Mouse (Mus musculus): ENCODE data around the gene Auts2. TPM values are rescaled to one million over a fixed set of nuclear protein-coding genes. Genes with fewer than 3 reads are reported as not detected.
A peak's percentile ranks its signal among the peaks of the same experiment; 100 is the strongest.

Auts2 gene
- total RNA-seq, 2 experiments from 2014 or later: 100 to 137 TPM

GRCm38 (mm10) chr5:131710735-131711473 lies 832.2 kb downstream of the Auts2 start:
- intact Hi-C loops (cut with DNase I): no loop called here
- DNase-seq (ENCODE audit: low spot score in 2 of 2): no peak

DNA sequence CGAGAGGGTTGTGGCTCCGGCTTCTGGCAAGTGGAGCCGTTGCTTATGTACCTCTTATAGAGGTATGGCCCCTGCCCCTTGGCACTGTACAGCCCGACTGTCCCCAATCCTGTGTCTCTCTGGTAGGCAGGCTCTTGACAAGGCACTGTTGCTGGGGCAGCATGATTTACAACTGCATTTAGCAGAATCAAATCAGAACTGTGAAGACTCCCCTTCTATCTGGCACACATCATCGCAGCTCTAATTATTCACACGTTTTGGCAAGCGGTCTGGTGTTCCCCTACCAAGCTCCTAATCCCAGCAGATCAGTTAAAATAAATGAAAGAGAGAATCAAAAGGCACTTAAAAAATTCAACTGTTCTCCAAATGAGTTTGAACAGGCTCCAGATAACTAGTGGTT lies 835.7 kb downstream of the Auts2 start:
- intact Hi-C loops (cut with DNase I): no loop called here
- DNase-seq (ENCODE audit: low spot score in 2 of 2): peak; percentile 17 to 25

DNA sequence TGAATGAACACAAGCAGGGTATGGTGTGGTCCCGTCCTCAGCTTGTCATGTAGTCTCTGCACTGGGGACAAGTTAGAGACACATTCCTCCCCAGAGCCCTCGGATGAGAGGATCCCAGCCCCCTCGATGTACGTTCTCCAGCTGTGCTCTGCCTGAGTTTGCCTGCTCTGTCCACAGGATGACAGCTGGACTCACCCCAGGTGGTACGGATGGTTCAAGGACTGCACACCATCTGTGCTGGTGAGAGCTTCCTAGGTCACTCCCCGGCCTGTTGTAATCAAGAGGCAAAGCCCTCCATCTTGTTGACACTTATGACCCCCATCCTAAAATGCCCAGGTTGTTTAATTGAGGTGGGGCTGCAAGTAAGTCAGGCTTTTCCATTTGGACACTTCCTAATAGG lies 839.4 kb downstream of the Auts2 start:
- intact Hi-C loops (cut with DNase I): loop anchor here (5.0 kb wide), 1 partner anchor 166 kb away; no protein-coding TSS in a partner anchor
- DNase-seq (ENCODE audit: low spot score in 2 of 2): no peak

DNA sequence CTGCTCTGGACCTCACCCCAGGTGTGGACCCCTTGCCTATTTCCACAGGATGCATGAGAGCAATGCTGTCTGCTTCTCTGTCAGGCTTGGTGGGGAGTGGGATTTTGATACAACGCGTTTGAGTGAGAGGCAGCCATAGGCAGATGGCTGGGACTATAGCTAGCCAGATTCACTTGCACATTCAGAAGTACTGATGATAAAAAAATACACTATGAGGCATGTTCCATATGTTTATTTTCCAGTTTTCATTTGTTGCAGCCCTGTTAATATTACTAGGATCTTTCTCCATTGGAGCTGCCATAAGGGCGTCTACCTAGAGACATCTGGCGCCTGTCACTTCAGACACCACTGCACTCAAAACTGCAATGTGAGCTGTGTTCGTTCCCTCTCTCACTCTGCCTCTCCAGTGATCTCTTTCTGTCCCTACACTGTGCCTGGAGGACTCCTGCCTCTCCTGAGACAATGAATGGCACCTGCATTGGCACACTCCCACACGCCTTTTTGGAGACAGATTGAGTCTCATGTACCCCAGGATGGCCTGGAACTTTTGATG lies 840.2 kb downstream of the Auts2 start:
- no peak for DNase-seq (ENCODE audit: low spot score in 2 of 2)
- intact Hi-C loops (cut with DNase I): loop anchor here (5.0 kb wide), 1 partner anchor 166 kb away; no protein-coding TSS in a partner anchor

DNA sequence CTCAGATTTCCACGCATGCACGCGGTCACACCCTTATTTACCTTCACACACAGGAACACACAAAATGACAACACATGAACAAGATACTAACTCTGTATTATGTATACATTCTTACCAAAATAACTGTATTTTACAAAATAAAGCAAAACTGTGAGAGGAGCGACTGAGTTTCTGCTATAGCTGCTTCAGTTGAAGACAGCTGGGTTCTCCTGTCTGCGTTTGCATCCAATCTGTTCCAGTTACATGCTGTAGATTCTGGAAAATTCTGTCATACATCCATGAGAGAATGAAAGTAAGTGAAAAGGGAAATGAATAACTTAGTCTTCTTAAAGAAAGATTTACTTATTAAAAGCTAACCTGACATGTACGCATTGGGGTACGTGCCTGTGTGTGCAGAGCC lies 844.2 kb downstream of the Auts2 start:
- no peak for DNase-seq (ENCODE audit: low spot score in 2 of 2)
- intact Hi-C loops (cut with DNase I): no loop called here

DNA sequence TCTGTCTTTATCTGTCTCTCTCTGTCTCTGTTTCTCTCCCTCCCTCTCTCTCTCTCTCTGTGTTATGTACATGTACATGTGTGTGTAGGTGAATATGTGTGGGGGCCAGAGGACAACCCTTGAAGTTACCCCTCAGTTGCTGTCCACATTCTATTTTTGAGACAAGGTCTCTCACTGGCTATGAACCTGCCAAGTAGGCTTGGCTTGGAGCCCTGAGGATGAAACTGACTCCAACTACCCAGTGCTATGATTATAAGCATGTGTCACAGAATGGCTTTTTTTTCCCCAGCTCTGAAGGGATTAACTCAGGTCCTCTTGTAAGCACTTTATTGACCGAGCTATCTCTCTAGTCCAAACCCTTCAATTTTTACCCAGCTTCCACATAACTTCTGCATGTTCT lies 852.4 kb downstream of the Auts2 start:
- DNase-seq (ENCODE audit: low spot score in 2 of 2): no peak
- intact Hi-C loops (cut with DNase I): no loop called here

GRCm38 (mm10) chr5:131686956-131687618 lies 856.1 kb downstream of the Auts2 start:
- intact Hi-C loops (cut with DNase I): no loop called here
- no peak for DNase-seq (ENCODE audit: low spot score in 2 of 2)

DNA sequence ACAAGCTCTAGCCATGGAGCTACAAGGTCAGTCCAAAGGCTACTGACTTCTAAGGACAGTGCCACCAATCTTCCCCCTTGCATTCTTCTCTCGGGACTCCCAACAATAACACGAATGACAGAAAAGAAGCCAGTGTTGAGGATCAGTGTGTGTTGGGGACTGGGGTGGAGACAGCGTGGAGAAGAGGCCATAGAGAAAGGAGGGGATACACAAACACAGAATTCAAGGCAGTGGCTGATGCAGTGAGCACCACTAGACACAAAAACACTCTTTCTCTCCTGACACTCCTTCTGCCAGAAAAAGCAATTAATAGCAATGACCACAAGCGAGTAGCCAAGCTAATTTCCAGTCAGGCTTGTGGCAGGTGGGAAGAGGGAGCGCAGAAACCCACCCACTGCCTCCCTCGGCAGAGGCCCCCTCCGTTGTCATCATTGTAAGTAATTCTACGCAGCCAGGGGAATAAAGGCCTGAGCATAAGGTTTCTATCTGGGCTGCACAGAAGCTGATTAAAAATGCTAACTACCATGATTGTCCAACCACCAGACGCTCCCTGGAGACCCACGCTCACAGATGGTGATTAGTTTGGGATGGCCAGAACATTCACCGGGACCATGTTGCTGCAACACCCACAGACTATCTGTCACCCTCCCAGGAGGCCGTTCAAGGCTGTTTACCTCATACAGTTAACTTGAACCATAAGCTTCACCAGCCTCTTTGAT lies 862.9 kb downstream of the Auts2 start:
- peak; percentile 37 to 39 for DNase-seq (ENCODE audit: low spot score in 2 of 2)
- intact Hi-C loops (cut with DNase I): no loop called here

DNA sequence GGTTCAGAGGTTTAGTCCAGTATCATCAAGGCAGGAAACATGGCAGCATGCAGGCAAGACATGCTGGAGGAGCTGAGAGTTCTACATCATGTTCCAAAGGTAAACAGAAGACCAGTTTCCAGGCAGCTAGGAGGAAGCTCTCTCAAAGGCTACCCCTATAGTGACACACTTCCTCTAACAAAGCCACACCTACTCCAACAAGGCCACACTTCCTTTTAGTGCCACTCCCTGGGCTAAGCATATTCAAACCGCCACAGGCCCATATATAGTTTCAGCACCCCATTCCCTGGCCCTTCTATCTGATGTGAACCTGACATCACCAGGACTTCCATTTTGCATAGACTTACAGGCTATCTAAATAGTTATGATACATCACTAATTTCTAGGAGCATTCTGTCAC lies 863.6 kb downstream of the Auts2 start:
- intact Hi-C loops (cut with DNase I): no loop called here
- no peak for DNase-seq (ENCODE audit: low spot score in 2 of 2)

DNA sequence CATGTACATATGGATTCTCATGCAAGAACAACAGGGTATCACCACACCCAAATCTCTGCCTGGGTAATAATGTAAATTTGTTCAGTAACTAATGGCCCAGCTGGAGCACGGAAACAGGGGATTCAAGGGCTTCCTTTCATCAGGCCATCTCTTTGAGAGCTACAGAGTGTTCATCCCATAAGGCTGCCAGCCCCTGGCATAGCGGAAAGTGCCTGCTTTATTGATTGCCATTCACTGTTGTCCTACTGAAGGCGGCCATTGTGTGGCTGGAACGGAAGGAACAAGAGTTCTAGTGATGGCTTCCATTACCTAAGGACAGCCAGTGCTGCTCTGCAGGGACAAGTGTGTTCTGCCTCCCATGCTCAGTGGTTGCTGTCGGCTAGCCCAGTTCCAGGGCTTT lies 865.6 kb downstream of the Auts2 start:
- intact Hi-C loops (cut with DNase I): no loop called here
- DNase-seq (ENCODE audit: low spot score in 2 of 2): peak; percentile 46 to 51

- intact Hi-C loops (cut with DNase I): no loop called here
- no peak for DNase-seq (ENCODE audit: low spot score in 2 of 2)
These were observed 869.4 kb downstream of the Auts2 start for GRCm38 (mm10) chr5:131673696-131674095.

GRCm38 (mm10) chr5:131665068-131665467 lies 878.1 kb downstream of the Auts2 start:
- no peak for DNase-seq (ENCODE audit: low spot score in 2 of 2)
- intact Hi-C loops (cut with DNase I): no loop called here

DNA sequence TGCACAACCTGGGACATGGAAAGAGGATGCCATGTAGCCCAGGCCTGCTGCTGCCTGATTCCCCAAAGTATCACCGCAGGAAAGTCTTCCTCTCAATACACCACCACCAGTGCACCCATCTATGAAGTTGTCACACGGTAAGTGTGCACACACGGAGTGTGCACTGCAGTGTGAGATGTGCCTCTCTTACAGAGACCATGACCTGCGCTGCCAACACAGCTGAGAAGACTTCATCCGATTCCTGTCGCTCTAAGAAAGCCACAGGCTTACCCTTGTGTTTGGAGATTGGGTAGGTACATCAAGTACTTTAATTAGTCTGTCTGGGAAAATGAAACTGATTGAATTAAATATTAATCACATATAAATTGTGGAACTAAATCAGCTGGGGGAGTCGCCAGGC lies 878.5 kb downstream of the Auts2 start:
- intact Hi-C loops (cut with DNase I): no loop called here
- DNase-seq (ENCODE audit: low spot score in 2 of 2): no peak

GRCm38 (mm10) chr5:131662657-131663056 lies 880.5 kb downstream of the Auts2 start:
- no peak for DNase-seq (ENCODE audit: low spot score in 2 of 2)
- intact Hi-C loops (cut with DNase I): no loop called here

- intact Hi-C loops (cut with DNase I): no loop called here
- DNase-seq (ENCODE audit: low spot score in 2 of 2): no peak
These were observed 884.2 kb downstream of the Auts2 start for GRCm38 (mm10) chr5:131658822-131659515.

GRCm38 (mm10) chr5:131654206-131654605 lies 888.9 kb downstream of the Auts2 start:
- intact Hi-C loops (cut with DNase I): no loop called here
- DNase-seq (ENCODE audit: low spot score in 2 of 2): no peak

GRCm38 (mm10) chr5:131650381-131650891 lies 892.7 kb downstream of the Auts2 start:
- DNase-seq (ENCODE audit: low spot score in 2 of 2): no peak
- intact Hi-C loops (cut with DNase I): no loop called here

DNA sequence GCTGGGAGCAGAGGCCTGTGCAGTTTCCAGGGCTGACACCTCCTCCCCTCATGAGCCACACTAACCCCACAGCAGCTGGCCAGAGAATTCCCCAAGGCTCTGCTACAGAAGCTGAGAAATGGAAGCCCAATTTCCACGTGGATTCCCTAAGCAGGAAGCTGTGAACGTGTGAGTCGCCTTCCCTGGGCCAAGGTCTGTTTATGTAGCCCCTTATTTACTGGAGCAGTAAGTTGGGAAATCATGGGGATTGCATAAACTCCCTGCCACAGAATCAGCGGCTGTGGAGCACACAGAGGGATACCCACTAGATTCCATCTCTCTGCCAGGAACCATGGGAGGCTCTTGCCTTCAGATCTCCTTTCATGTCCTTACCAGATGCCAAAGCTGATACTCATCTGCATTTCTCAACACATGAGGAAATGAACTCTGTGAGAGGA lies 895.4 kb downstream of the Auts2 start:
- peak; percentile 10 to 18 for DNase-seq (ENCODE audit: low spot score in 2 of 2)
- intact Hi-C loops (cut with DNase I): loop anchor here (10.0 kb wide), 1 partner anchor 113 kb away; no protein-coding TSS in a partner anchor

- DNase-seq (ENCODE audit: low spot score in 2 of 2): no peak
- intact Hi-C loops (cut with DNase I): loop anchor here (10.0 kb wide), 1 partner anchor 112 kb away; no protein-coding TSS in a partner anchor
These were observed 896.0 kb downstream of the Auts2 start for GRCm38 (mm10) chr5:131647104-131647682.
